Mouse (Mus musculus): ENCODE results near the gene Gata1. TPM values are rescaled to one million over a fixed set of nuclear protein-coding genes. Genes with fewer than 3 reads are reported as not detected.

Gene Gata1
- total and polyA plus RNA-seq, 3 experiments = 128 to 496 (median 385) TPM

DNA sequence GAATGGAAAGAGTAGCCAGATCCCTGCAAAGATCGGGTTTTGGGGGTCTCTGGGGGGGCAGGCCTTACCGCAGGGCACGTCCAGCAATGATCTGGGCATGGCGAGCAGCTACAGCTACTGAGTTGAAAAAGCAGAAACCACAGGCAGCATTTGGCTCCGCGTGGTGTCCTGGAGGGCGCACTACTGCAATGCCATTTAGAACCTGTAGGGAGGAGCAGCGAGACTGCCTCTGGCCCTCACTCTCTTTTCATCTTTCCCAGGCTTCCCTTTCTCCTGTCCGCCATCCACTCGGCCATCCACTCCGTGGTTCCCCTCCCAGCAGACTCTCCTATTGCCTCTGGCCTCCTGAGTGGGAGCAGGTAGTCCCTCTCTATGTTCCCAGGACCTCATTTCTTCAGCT is 41.0 kb downstream of the Gata1 start:
- no peak overlapping the region for H3K9ac ChIP-seq (ENCODE audit: control insufficient read depth, low read depth, low read length, poor library complexity, severe bottlenecking)
- no peaks in the 10 kb centered on the region for H3K9me3 ChIP-seq (replicated peaks; ENCODE audit: insufficient read depth, low read length)
- no peak overlapping the region for H3K4me3 ChIP-seq (ENCODE audit: control insufficient read depth in 1 of 2, insufficient read depth in 1 of 2, low read depth in 2 of 2, low read length in 2 of 2)
- TF ChIP-seq SMC3 (IDR thresholded peaks at IDR 0.05; ENCODE audit: low read depth, low read length) (peak; percentile 27), TCF12 (IDR thresholded peaks at IDR 0.05; ENCODE audit: low read depth, low read length) (no peak), CTCF (IDR thresholded peaks at IDR 0.05 in 2 of 3, conservative IDR thresholded peaks at IDR 0.05 in 1 of 3; ENCODE audit: control insufficient read depth in 1 of 3, insufficient read depth in 1 of 3, low read depth in 2 of 3, low read length in 3 of 3, poor library complexity in 1 of 3, severe bottlenecking in 1 of 3) (peak; percentile 28 to 44 (median 42); a peak in 5 of 6 replicates)
- H3K4me1 ChIP-seq (ENCODE audit: control insufficient read depth in 1 of 2, insufficient read depth in 2 of 2, low read length in 2 of 2) = no peaks in the 10 kb centered on the region
- no peaks in the 10 kb centered on the region for H3K79me2 ChIP-seq (ENCODE audit: control insufficient read depth, insufficient read depth, low read length, poor library complexity)
- H3K27me3 ChIP-seq (ENCODE audit: control insufficient read depth in 1 of 2, insufficient read depth in 2 of 2, low read length in 2 of 2) = no peaks in the 10 kb centered on the region
- H3K36me3 ChIP-seq (ENCODE audit: control insufficient read depth in 1 of 2, insufficient read depth in 2 of 2, low read length in 2 of 2) = no peaks in the 10 kb centered on the region
- peak; percentile 44 for DNase-seq (ENCODE audit: low read depth, low spot score)
- H3K27ac ChIP-seq (ENCODE audit: control insufficient read depth, low read depth, low read length) = no peak overlapping the region

DNA sequence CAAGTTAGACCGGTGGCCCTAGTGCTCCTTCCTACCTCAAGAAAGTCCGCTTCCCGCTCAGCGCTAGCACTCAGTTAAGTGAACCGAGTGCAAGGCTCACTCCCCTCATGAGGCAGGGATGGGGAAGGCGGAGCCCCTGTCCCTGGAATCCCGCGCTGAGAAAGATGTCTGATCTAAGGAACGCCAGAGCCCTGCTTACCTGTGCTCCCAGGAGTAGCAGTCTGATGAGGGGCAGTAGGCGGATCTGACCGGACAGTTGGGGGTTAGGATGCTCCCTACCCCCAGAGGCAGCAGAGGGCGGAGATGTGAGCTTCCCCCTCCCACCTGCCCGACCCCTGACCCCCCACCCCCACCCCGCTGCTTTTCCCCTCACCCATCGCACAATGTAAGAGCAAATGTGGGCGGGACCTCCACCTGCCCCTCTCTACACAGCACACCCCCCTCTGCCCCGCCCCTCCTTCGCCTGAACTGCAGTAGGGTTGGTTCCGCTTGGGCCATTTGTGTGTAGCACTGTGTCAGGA is 49.5 kb downstream of the Gata1 start, which contains the start of gene Eras:
TSS of gene Eras (minus strand) at position 338 of the 521 bp plus-strand sequence.
- TF ChIP-seq MAFK (IDR thresholded peaks at IDR 0.05; ENCODE audit: borderline replicate concordance, low read depth, low read length) (no peak), MXI1 (IDR thresholded peaks at IDR 0.05; ENCODE audit: low read depth, low read length) (no peak), E2F4 (IDR thresholded peaks at IDR 0.05; ENCODE audit: borderline replicate concordance, low read depth, low read length) (no peak), SIN3A (IDR thresholded peaks at IDR 0.05; ENCODE audit: low read length) (no peak), USF2 (IDR thresholded peaks at IDR 0.05; ENCODE audit: borderline replicate concordance in 1 of 2, insufficient read depth in 1 of 2, low read depth in 1 of 2, low read length in 2 of 2) (no peak), POLR2A (IDR thresholded peaks at IDR 0.05; ENCODE audit: control insufficient read depth in 1 of 2, insufficient read depth in 1 of 2, low read depth in 1 of 2, low read length in 2 of 2, poor library complexity in 1 of 2) (no peak), JUND (IDR thresholded peaks at IDR 0.05; ENCODE audit: low read depth, low read length) (no peak), CHD2 (IDR thresholded peaks at IDR 0.05; ENCODE audit: low read length) (no peak), HCFC1 (IDR thresholded peaks at IDR 0.05; ENCODE audit: low read depth, low read length) (no peak), RCOR1 (IDR thresholded peaks at IDR 0.05; ENCODE audit: low read depth, low read length) (no peak), MAX (IDR thresholded peaks at IDR 0.05; ENCODE audit: low read length) (no peak), ELF1 (IDR thresholded peaks at IDR 0.05; ENCODE audit: low read depth, low read length) (no peak)
- Histone ChIP-seq H3K4me1 (ENCODE audit: control insufficient read depth in 1 of 2, insufficient read depth in 2 of 2, low read length in 2 of 2) (no peaks in the 10 kb centered on the region), H3K9me3 (replicated peaks; ENCODE audit: insufficient read depth, low read length) (no peaks in the 10 kb centered on the region), H3K79me2 (ENCODE audit: control insufficient read depth, insufficient read depth, low read length, poor library complexity) (no peaks in the 10 kb centered on the region), H3K4me3 (ENCODE audit: control insufficient read depth in 1 of 2, insufficient read depth in 1 of 2, low read depth in 2 of 2, low read length in 2 of 2) (no peak within 1 kb of the TSS), H3K36me3 (ENCODE audit: control insufficient read depth in 1 of 2, insufficient read depth in 2 of 2, low read length in 2 of 2) (no peaks in the 10 kb centered on the region), H3K27ac (ENCODE audit: control insufficient read depth, low read depth, low read length) (no peak within 1 kb of the TSS), H3K27me3 (ENCODE audit: control insufficient read depth in 1 of 2, insufficient read depth in 2 of 2, low read length in 2 of 2) (peaks cover 0 to 2% of the 10 kb centered on the region in 2 experiments; a peak in 3 of 4 replicates), H3K9ac (ENCODE audit: control insufficient read depth, low read depth, low read length, poor library complexity, severe bottlenecking) (no peak within 1 kb of the TSS)
- DNase-seq (ENCODE audit: low read depth, low spot score) = no peak

DNA sequence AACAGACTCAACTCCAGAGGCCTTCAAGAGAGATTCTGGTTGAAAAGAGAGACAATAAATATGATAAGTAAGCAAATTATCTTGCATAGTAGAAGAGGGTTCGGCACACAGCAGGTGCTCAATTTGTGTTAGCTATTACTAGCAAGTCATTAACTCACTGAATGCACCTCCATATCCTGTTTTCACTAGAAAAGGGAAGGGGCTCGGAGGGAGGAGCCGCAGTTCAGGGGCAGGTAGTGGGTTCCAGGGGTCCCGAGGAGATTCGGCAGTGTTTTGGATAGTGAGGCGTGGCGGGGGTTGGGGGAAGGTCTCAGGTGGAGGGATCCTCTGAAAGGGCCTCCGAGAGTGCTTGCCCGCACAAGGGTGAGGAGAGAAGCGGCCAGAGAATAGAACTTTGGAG is 50.8 kb downstream of the Gata1 start:
- no peak overlapping the region for H3K9ac ChIP-seq (ENCODE audit: control insufficient read depth, low read depth, low read length, poor library complexity, severe bottlenecking)
- no peaks in the 10 kb centered on the region for H3K9me3 ChIP-seq (replicated peaks; ENCODE audit: insufficient read depth, low read length)
- no peak for TF ChIP-seq GATA1 (IDR thresholded peaks at IDR 0.05; ENCODE audit: low read depth, low read length)
- TF ChIP-seq RCOR1 (IDR thresholded peaks at IDR 0.05; ENCODE audit: low read depth, low read length) = no peak
- TF ChIP-seq E2F4 (IDR thresholded peaks at IDR 0.05; ENCODE audit: borderline replicate concordance, low read depth, low read length) = no peak
- H3K27ac ChIP-seq (ENCODE audit: control insufficient read depth, low read depth, low read length) = no peak overlapping the region
- no peak overlapping the region for H3K4me3 ChIP-seq (ENCODE audit: control insufficient read depth in 1 of 2, insufficient read depth in 1 of 2, low read depth in 2 of 2, low read length in 2 of 2)
- H3K4me1 ChIP-seq (ENCODE audit: control insufficient read depth in 1 of 2, insufficient read depth in 2 of 2, low read length in 2 of 2) = no peaks in the 10 kb centered on the region
- DNase-seq (ENCODE audit: low read depth, low spot score) = no peak
- peaks cover 0 to 2% of the 10 kb centered on the region in 2 experiments; a peak in 3 of 4 replicates for H3K27me3 ChIP-seq (ENCODE audit: control insufficient read depth in 1 of 2, insufficient read depth in 2 of 2, low read length in 2 of 2)
- H3K36me3 ChIP-seq (ENCODE audit: control insufficient read depth in 1 of 2, insufficient read depth in 2 of 2, low read length in 2 of 2) = no peaks in the 10 kb centered on the region
- no peaks in the 10 kb centered on the region for H3K79me2 ChIP-seq (ENCODE audit: control insufficient read depth, insufficient read depth, low read length, poor library complexity)

All from MEL (cell line).